Mouse (Mus musculus) embryonic facial prominence, embryonic 12.5 days (tissue): ENCODE data around the gene Gm11939. TPM values are rescaled to one million over a fixed set of nuclear protein-coding genes. Genes with fewer than 3 reads are reported as not detected.
"Not testable (repeated sequence)": the region's sequence is repeated elsewhere in the genome, so short reads cannot be mapped to it uniquely, and the experiment has no call there.

Source experiments
- ATAC-seq: fragments of 200-750 bp; cut with Nextera tagmentation; 2 replicates; pipeline ENCODE4 v1.8.0; 2017; ENCODE audit not compliant: insufficient number of reproducible peaks, insufficient read depth, low FRiP score, low TSS enrichment
- H3K27ac ChIP-seq: fragments of 300-500 bp; sonication (generic); 2 replicates; pipeline ENCODE4 v1.5.1; 2016; ENCODE audit warnings: mild to moderate bottlenecking
- H3K27me3 ChIP-seq: fragments of 300-500 bp; sonication (generic); 2 replicates; pipeline ENCODE4 v1.6.1; 2016; ENCODE audit warnings: mild to moderate bottlenecking, moderate library complexity
- H3K36me3 ChIP-seq: fragments of 300-500 bp; sonication (generic); 2 replicates; pipeline ENCODE4 v1.6.1; 2016; ENCODE audit warnings: mild to moderate bottlenecking
- H3K4me1 ChIP-seq: fragments of 300-500 bp; sonication (generic); 2 replicates; pipeline ENCODE4 v1.6.1; 2016
- H3K4me2 ChIP-seq: fragments of 300-500 bp; sonication (generic); replicated peaks from 2 replicates; pipeline ENCODE4 v1.6.1; 2016; ENCODE audit warnings: mild to moderate bottlenecking, moderate library complexity
- H3K4me3 ChIP-seq: fragments of 300-500 bp; sonication (generic); 2 replicates; pipeline ENCODE4 v1.5.1; 2016; ENCODE audit warnings: mild to moderate bottlenecking
- H3K9ac ChIP-seq: fragments of 300-500 bp; sonication (generic); 2 replicates; pipeline ENCODE4 v1.6.1; 2016; ENCODE audit warnings: mild to moderate bottlenecking, moderate library complexity
- H3K9me3 ChIP-seq: fragments of 300-500 bp; sonication (generic); 2 replicates; pipeline ENCODE4 v1.6.1; 2016; ENCODE audit warnings: mild to moderate bottlenecking, moderate library complexity
- WGBS: fragments of 180-500 bp; shearing (Covaris S2); methylation state at CpG from one replicate; pipeline ENCODE4 v1.1.7; 2016; 5-methylcytosine and 5-hydroxymethylcytosine counted together
- polyA plus RNA-seq: library from polyadenylated mRNA; unstranded; fragments of >200 nt; fragmentation: Nextera tagmentation; extraction: Ambion mirVana; gene quantifications from 2 replicates; pipeline ENCODE4 v1.2.1, GENCODE M21; 2016

The Gm11939 gene
- polyA plus RNA-seq, result not detected in 2 replicates

- H3K27ac ChIP-seq, result no peak within 1 kb of the TSS
- no peak for ATAC-seq
- H3K4me3 ChIP-seq, result no peak within 1 kb of the TSS
- H3K9ac ChIP-seq, result no peak within 1 kb of the TSS
- H3K9me3 ChIP-seq, result no peaks in the 10 kb centered on the region
- no peaks in the 10 kb centered on the region for H3K36me3 ChIP-seq
- H3K4me2 ChIP-seq, result no peak within 1 kb of the TSS
- no peaks in the 10 kb centered on the region for H3K27me3 ChIP-seq
- 89% methylated on average over 9 of the region's 9 CpGs for WGBS
- H3K4me1 ChIP-seq, result no peaks in the 10 kb centered on the region
Observed at GRCm38 (mm10) chr11:99559366-99559765, at the start of gene Gm11939. Gene Gm11939 (minus strand): TSS chr11:99559466.

GRCm38 (mm10) chr11:99603208-99603607 lies 43.9 kb upstream of the Gm11939 start, which contains the start of gene Gm11938:
Gene Gm11938 (minus strand): TSS chr11:99603308.
- H3K4me3 ChIP-seq, ATAC-seq, H3K9me3 ChIP-seq, H3K9ac ChIP-seq, H3K4me1 ChIP-seq, H3K27ac ChIP-seq, H3K4me2 ChIP-seq, H3K27me3 ChIP-seq, H3K36me3 ChIP-seq: not testable (repeated sequence)
- WGBS, result 88% methylated on average over 1 of the region's 1 CpGs

- H3K36me3 ChIP-seq, H3K27me3 ChIP-seq, H3K9me3 ChIP-seq, ATAC-seq, H3K4me2 ChIP-seq, H3K4me1 ChIP-seq, H3K4me3 ChIP-seq, H3K9ac ChIP-seq, H3K27ac ChIP-seq: not testable (repeated sequence)
- 79% methylated on average over 6 of the region's 6 CpGs for WGBS
Observed at GRCm38 (mm10) chr11:99597742-99598141, 38.5 kb upstream of the Gm11939 start, which contains the start of gene Krtap9-3. Gene Krtap9-3 (minus strand): TSS chr11:99598105.

GRCm38 (mm10) chr11:99590981-99591380 lies 31.7 kb upstream of the Gm11939 start, which contains the start of gene Krtap1-3:
Gene Krtap1-3 (minus strand): TSS chr11:99591339.
- H3K9me3 ChIP-seq, result no peaks in the 10 kb centered on the region
- ATAC-seq, result no peak
- H3K27me3 ChIP-seq, result 0 out of 2 replicates have a peak, but pooled peaks cover 3% of the 10 kb centered on the region
- no peak within 1 kb of the TSS for H3K4me2 ChIP-seq
- no peaks in the 10 kb centered on the region for H3K4me1 ChIP-seq
- no peak within 1 kb of the TSS for H3K4me3 ChIP-seq
- no peaks in the 10 kb centered on the region for H3K36me3 ChIP-seq
- no peak within 1 kb of the TSS for H3K9ac ChIP-seq
- H3K27ac ChIP-seq, result no peak within 1 kb of the TSS
- 85% methylated on average over 6 of the region's 6 CpGs for WGBS

- H3K4me3 ChIP-seq, result no peak overlapping the region
- no peak for ATAC-seq
- H3K9me3 ChIP-seq, result no peaks in the 10 kb centered on the region
- no peaks in the 10 kb centered on the region for H3K36me3 ChIP-seq
- no peak overlapping the region for H3K9ac ChIP-seq
- no peaks in the 10 kb centered on the region for H3K4me1 ChIP-seq
- WGBS, result 90% methylated on average over 7 of the region's 7 CpGs
- H3K4me2 ChIP-seq, result no peak overlapping the region
- H3K27me3 ChIP-seq, result no peaks in the 10 kb centered on the region
- no peak overlapping the region for H3K27ac ChIP-seq
Observed at GRCm38 (mm10) chr11:99585096-99585495, 25.8 kb upstream of the Gm11939 start.

GRCm38 (mm10) chr11:99583245-99583704 lies 24.0 kb upstream of the Gm11939 start, which contains the start of gene Krtap1-4:
Gene Krtap1-4 (minus strand): TSS chr11:99583654.
- Histone ChIP-seq H3K4me1 (no peaks in the 10 kb centered on the region), H3K9me3 (no peaks in the 10 kb centered on the region), H3K36me3 (no peaks in the 10 kb centered on the region), H3K9ac (no peak within 1 kb of the TSS), H3K27me3 (no peaks in the 10 kb centered on the region), H3K4me3 (no peak within 1 kb of the TSS), H3K27ac (no peak within 1 kb of the TSS), H3K4me2 (no peak within 1 kb of the TSS)
- 72% methylated on average over 5 of the region's 5 CpGs for WGBS
- no peak for ATAC-seq

- no peak for ATAC-seq
- H3K9ac ChIP-seq, result no peak overlapping the region
- no peaks in the 10 kb centered on the region for H3K4me1 ChIP-seq
- no peaks in the 10 kb centered on the region for H3K9me3 ChIP-seq
- H3K4me2 ChIP-seq, result no peak overlapping the region
- WGBS, result 88% methylated on average over 6 of the region's 6 CpGs
- no peak overlapping the region for H3K4me3 ChIP-seq
- H3K36me3 ChIP-seq, result no peaks in the 10 kb centered on the region
- no peak overlapping the region for H3K27ac ChIP-seq
- no peaks in the 10 kb centered on the region for H3K27me3 ChIP-seq
Observed at GRCm38 (mm10) chr11:99581564-99581963, 22.3 kb upstream of the Gm11939 start.

- Histone ChIP-seq H3K4me1 (no peaks in the 10 kb centered on the region), H3K4me3 (no peak overlapping the region), H3K27me3 (no peaks in the 10 kb centered on the region), H3K4me2 (no peak overlapping the region), H3K9me3 (no peaks in the 10 kb centered on the region), H3K9ac (no peak overlapping the region), H3K27ac (no peak overlapping the region), H3K36me3 (no peaks in the 10 kb centered on the region)
- no peak for ATAC-seq
- WGBS, result 86% methylated on average over 5 of the region's 5 CpGs
Observed at GRCm38 (mm10) chr11:99581051-99581450, 21.8 kb upstream of the Gm11939 start.

GRCm38 (mm10) chr11:99580636-99581035 lies 21.4 kb upstream of the Gm11939 start, which contains the start of gene Krtap1-5:
Gene Krtap1-5 (minus strand): TSS chr11:99581016.
- H3K4me2 ChIP-seq, result no peak within 1 kb of the TSS
- no peak within 1 kb of the TSS for H3K27ac ChIP-seq
- H3K36me3 ChIP-seq, result no peaks in the 10 kb centered on the region
- H3K4me1 ChIP-seq, result no peaks in the 10 kb centered on the region
- 74% methylated on average over 6 of the region's 6 CpGs for WGBS
- no peak for ATAC-seq
- H3K4me3 ChIP-seq, result no peak within 1 kb of the TSS
- H3K9ac ChIP-seq, result no peak within 1 kb of the TSS
- no peaks in the 10 kb centered on the region for H3K27me3 ChIP-seq
- no peaks in the 10 kb centered on the region for H3K9me3 ChIP-seq

GRCm38 (mm10) chr11:99574106-99574505 lies 14.8 kb upstream of the Gm11939 start:
- no peaks in the 10 kb centered on the region for H3K36me3 ChIP-seq
- H3K9ac ChIP-seq, result no peak overlapping the region
- no peaks in the 10 kb centered on the region for H3K27me3 ChIP-seq
- H3K4me3 ChIP-seq, result no peak overlapping the region
- H3K27ac ChIP-seq, result no peak overlapping the region
- H3K4me2 ChIP-seq, result peak overlapping the region; percentile 35
- H3K9me3 ChIP-seq, result no peaks in the 10 kb centered on the region
- H3K4me1 ChIP-seq, result no peaks in the 10 kb centered on the region
- 3% methylated on average over 7 of the region's 7 CpGs for WGBS
- ATAC-seq, result no peak

- no peak for ATAC-seq
- WGBS, result 66% methylated on average over 4 of the region's 4 CpGs
- Histone ChIP-seq H3K4me3 (no peak overlapping the region), H3K27ac (no peak overlapping the region), H3K4me2 (no peak overlapping the region), H3K27me3 (no peaks in the 10 kb centered on the region), H3K9me3 (no peaks in the 10 kb centered on the region), H3K36me3 (no peaks in the 10 kb centered on the region), H3K4me1 (no peaks in the 10 kb centered on the region), H3K9ac (no peak overlapping the region)
Observed at GRCm38 (mm10) chr11:99573164-99573563, 13.9 kb upstream of the Gm11939 start.

GRCm38 (mm10) chr11:99566530-99566929 lies 7.3 kb upstream of the Gm11939 start, which contains the start of gene Krtap3-1:
Gene Krtap3-1 (minus strand): TSS chr11:99566630.
- H3K4me3 ChIP-seq, result no peak within 1 kb of the TSS
- H3K4me2 ChIP-seq, result no peak within 1 kb of the TSS
- WGBS, result 87% methylated on average over 7 of the region's 7 CpGs
- H3K4me1 ChIP-seq, result no peaks in the 10 kb centered on the region
- no peak within 1 kb of the TSS for H3K27ac ChIP-seq
- H3K27me3 ChIP-seq, result no peaks in the 10 kb centered on the region
- H3K9ac ChIP-seq, result no peak within 1 kb of the TSS
- H3K9me3 ChIP-seq, result no peaks in the 10 kb centered on the region
- no peaks in the 10 kb centered on the region for H3K36me3 ChIP-seq
- no peak for ATAC-seq
